Mouse (Mus musculus): ENCODE data around the gene Rnf207.

The Rnf207 gene

GRCm38 (mm10) chr4:152260451-152260850 is 58.3 kb downstream of the Rnf207 start:
- POLR2A ChIA-PET: no interaction called here
- CTCF ChIA-PET: interaction anchor here in 3 of 4 experiments (0.7 to 6.4 kb wide), 4 partner anchors 14 to 174 kb away, joined by 4 to 50 read pairs (median 14); partner anchors contain the start of gene Gpr153 (in 1 of the 3)

- ChIA-PET CTCF (interaction anchor here in 1 of 4 experiments (1.4 kb wide), 1 partner anchor 43 kb away, joined by 4 read pairs; no protein-coding TSS in a partner anchor), POLR2A (interaction anchor here in 2 of 4 experiments (0.6 to 1.3 kb wide), 2 partner anchors 18 to 72 kb away, joined by 3 read pairs; no protein-coding TSS in a partner anchor)
Observed at GRCm38 (mm10) chr4:152257070-152257469, 61.7 kb downstream of the Rnf207 start.
